Mouse (Mus musculus): ENCODE data around the gene Dusp10. TPM values are rescaled to one million over a fixed set of nuclear protein-coding genes. Genes with fewer than 3 reads are reported as not detected.

Gene Dusp10
- total RNA-seq, 2 experiments from 2014 or later, result 18.4 to 25.0 TPM

- peak overlapping the region; percentile 87 for H3K27ac ChIP-seq
- TF ChIP-seq CTCF (IDR thresholded peaks at IDR 0.05), result no peak
- peak overlapping the region; percentile 2; the same call in 1 of the 2 replicates for H3K4me3 ChIP-seq
- DNase-seq, result no peak
- intact Hi-C loops (cut with DNase I), result no loop called here
Observed at GRCm38 (mm10) chr1:184065589-184066361, 52.7 kb downstream of the Dusp10 start.

DNA sequence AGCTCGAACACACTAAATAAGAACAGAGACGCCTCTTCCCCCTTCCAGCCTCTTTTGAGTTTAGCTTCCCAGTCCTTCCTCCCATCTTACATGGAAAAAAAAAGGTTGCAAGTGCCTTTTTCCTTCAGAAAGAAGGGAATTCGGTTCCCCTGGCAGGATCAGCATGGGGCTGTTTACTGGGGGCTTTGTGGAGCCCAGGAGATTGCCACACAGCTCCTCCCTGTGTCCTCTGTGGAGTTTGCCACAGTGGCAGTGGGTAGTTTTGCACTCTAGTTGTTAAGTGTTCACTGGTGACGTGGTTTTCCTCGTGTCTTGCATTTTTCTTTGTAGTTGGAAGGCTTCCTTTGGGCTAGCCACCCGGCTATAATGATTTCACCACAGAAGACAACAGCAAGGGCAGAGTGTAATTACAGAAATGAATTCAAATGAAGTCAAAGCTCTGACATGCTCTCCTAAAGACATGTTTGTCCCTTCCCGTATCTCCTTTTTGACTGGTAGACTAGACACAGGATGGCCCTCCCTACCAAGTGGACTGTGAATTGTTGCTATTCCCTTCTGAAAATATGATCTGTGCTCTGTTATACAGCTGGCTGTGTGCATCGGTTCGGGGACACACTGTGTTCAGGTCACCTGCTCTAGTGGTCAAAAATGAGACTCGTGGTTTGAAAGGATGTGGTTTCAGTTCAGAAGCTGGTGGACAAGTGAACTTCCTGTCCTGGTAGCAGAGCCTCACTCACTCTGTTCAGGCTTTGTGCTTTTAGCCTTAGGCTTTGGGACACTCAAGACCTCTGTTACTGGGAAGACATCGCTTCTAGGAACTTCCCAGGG, 53.6 kb downstream of the Dusp10 start:
- H3K4me3 ChIP-seq, result no peak overlapping the region
- intact Hi-C loops (cut with DNase I), result no loop called here
- no peak for DNase-seq
- H3K27ac ChIP-seq, result peak overlapping the region; percentile 87
- TF ChIP-seq CTCF (IDR thresholded peaks at IDR 0.05), result no peak

GRCm38 (mm10) chr1:184067704-184068558, 54.8 kb downstream of the Dusp10 start:
- DNase-seq, result no peak
- Histone ChIP-seq H3K27ac (peak overlapping the region; percentile 31), H3K4me3 (no peak overlapping the region)
- intact Hi-C loops (cut with DNase I), result no loop called here
- TF ChIP-seq CTCF (IDR thresholded peaks at IDR 0.05), result no peak

GRCm38 (mm10) chr1:184068971-184069370, 55.9 kb downstream of the Dusp10 start:
- intact Hi-C loops (cut with DNase I), result no loop called here
- H3K27ac ChIP-seq, result peak overlapping the region; percentile 31; the same call in 1 of the 2 replicates
- TF ChIP-seq CTCF (IDR thresholded peaks at IDR 0.05), result no peak
- H3K4me3 ChIP-seq, result no peak overlapping the region
- no peak for DNase-seq

GRCm38 (mm10) chr1:184076065-184076464, 63.0 kb downstream of the Dusp10 start:
- intact Hi-C loops (cut with DNase I), result loop anchor here (10.0 kb wide), 1 partner anchor 159 kb away; no protein-coding TSS in a partner anchor
- Histone ChIP-seq H3K27ac (peak overlapping the region; percentile 40; the same call in 1 of the 2 replicates), H3K4me3 (no peak overlapping the region)
- DNase-seq, result no peak
- no peak for TF ChIP-seq CTCF (IDR thresholded peaks at IDR 0.05)

- no peak overlapping the region for H3K4me3 ChIP-seq
- TF ChIP-seq CTCF (IDR thresholded peaks at IDR 0.05), result no peak
- peak overlapping the region; percentile 40 for H3K27ac ChIP-seq
- intact Hi-C loops (cut with DNase I), result loop anchor here (10.0 kb wide), 1 partner anchor 158 kb away; no protein-coding TSS in a partner anchor
- no peak for DNase-seq
Observed at GRCm38 (mm10) chr1:184076756-184077155, 63.7 kb downstream of the Dusp10 start.

DNA sequence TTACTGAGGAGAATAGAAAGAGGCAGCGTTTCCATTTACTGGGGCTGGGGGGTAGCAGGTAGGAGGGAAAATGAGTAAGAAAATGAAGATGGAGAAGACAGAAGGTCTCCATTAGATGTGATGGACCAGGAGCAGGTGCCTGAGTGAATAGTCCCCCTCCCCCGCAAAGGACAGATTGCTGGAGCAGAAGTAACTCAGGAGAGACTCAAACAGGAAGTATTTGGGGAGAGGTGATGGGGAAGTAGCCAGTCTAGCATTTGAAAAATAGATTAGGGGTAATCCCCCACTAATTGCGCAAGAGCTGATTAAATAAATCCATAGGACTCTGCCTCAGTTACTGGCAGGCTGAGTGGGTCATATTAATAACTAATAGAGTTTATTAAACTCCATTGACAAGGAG, 66.2 kb downstream of the Dusp10 start:
- intact Hi-C loops (cut with DNase I), result loop anchor here (10.0 kb wide), 1 partner anchor 155 kb away; no protein-coding TSS in a partner anchor

DNA sequence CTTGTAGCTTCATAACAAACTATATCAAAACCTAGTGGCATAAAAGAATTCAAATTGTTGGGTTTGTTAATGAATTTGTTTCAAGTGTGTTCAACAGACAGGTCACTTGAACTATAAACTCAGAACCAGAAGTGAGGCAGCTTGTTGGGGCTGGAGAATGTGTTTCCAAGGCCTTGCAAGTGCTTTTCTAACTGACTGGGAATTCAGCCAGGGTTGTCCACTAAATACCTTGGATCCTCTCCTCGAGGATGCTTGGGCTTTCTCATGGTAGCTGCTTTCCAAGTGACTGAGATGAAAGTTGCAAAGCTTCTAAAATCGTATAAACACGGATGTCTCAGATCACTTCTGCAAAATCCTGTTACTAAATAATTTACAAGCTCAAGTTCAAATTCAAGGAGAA, 69.6 kb downstream of the Dusp10 start:
- no peak for DNase-seq
- Histone ChIP-seq H3K4me3 (no peak overlapping the region), H3K27ac (peak overlapping the region; percentile 43; the same call in 1 of the 2 replicates)
- no peak for TF ChIP-seq CTCF (IDR thresholded peaks at IDR 0.05)
- intact Hi-C loops (cut with DNase I), result no loop called here

More for the DNA sequence above, 66.2 kb downstream of the Dusp10 start:
- Histone ChIP-seq H3K27ac (no peak overlapping the region), H3K4me3 (no peak overlapping the region)
- DNase-seq, result no peak
- no peak for TF ChIP-seq CTCF (IDR thresholded peaks at IDR 0.05)

DNA sequence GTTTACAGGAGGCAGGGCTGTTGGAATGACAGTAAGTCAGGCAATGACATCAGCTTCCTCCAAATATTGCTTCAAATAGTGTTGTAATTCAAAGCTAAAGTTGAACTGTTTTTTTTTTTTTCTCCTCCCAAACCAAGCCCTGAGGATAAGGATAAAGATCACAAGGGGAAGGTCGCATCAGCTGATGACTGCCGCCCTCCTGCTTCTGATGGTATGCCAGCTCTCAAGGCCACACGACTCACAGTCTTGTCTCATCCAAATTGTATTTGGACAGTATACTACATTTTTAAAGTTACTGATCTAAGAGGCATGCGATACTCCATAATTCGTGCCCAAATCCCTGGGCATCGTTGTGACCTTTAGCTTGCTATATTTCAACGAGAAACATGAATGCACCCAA, 70.1 kb downstream of the Dusp10 start:
- no peak for DNase-seq
- no peak overlapping the region for H3K4me3 ChIP-seq
- H3K27ac ChIP-seq, result peak overlapping the region; percentile 43
- intact Hi-C loops (cut with DNase I), result no loop called here
- TF ChIP-seq CTCF (IDR thresholded peaks at IDR 0.05), result no peak

- Histone ChIP-seq H3K4me3 (no peak overlapping the region), H3K27ac (no peak overlapping the region)
- peak; percentile 50 for DNase-seq
- TF ChIP-seq CTCF (IDR thresholded peaks at IDR 0.05), result no peak
- intact Hi-C loops (cut with DNase I), result no loop called here
Observed at GRCm38 (mm10) chr1:184084961-184085360, 71.9 kb downstream of the Dusp10 start.

GRCm38 (mm10) chr1:184090515-184090914, 77.4 kb downstream of the Dusp10 start:
- H3K27ac ChIP-seq, result no peak overlapping the region
- TF ChIP-seq CTCF (IDR thresholded peaks at IDR 0.05), result no peak
- H3K4me3 ChIP-seq, result no peak overlapping the region
- intact Hi-C loops (cut with DNase I), result no loop called here
- DNase-seq, result no peak

DNA sequence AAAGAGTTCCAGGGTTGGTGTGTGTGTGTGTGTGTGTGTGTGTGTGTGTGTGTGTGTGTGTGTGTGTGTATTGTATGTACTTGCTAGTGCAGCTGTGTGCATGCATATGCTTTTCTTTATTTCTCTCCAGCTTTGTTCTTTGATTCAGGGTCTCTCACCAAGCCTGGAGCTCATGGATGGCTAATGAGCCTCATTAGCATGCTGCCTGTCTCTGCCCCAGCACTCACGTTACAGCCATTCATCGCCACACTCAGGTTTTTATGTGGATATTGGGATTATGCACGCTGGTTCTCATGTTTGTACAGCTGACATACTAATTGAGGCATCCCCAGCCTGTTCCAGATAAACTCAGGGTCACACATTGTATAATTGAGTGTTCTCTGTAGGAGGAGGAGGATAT, 81.8 kb downstream of the Dusp10 start:
- DNase-seq, result no peak
- Histone ChIP-seq H3K4me3 (no peak overlapping the region), H3K27ac (no peak overlapping the region)
- no peak for TF ChIP-seq CTCF (IDR thresholded peaks at IDR 0.05)
- intact Hi-C loops (cut with DNase I), result no loop called here
